ENCODE assay signal across 38 mouse cellular contexts in genomic region chr4:88888236-88888635, GRCm38 (mm10). TPM values are rescaled to one million over a fixed set of nuclear protein-coding genes. Genes with fewer than 3 reads are reported as not detected.
"Had no signal": no experiment of that assay in that cellular context is flagged by ENCODE, and none has a peak within 500 bp of the region (broad histone marks: within the 10 kb centered on the region; RNA-seq: fewer than 3 reads in every experiment).

No protein-coding gene starts in this region.

- H3K4me3 ChIP-seq: embryonic facial prominence, embryonic 10.5 days; embryonic facial prominence, embryonic 12.5 days; embryonic facial prominence, embryonic 13.5 days; embryonic facial prominence, embryonic 15.5 days; erythroblast, embryonic 14.5 days; forebrain, embryonic 10.5 days; forebrain, embryonic 12.5 days; forebrain, embryonic 15.5 days; gastrocnemius, adult 2 months; heart, adult 2 months had no signal

- H3K27me3 ChIP-seq: embryonic facial prominence, embryonic 12.5 days; embryonic facial prominence, embryonic 13.5 days; embryonic facial prominence, embryonic 15.5 days; forebrain, embryonic 12.5 days; forebrain, embryonic 15.5 days had no signal

- H3K4me2 ChIP-seq: embryonic facial prominence, embryonic 12.5 days; embryonic facial prominence, embryonic 13.5 days; embryonic facial prominence, embryonic 15.5 days; forebrain, embryonic 12.5 days; forebrain, embryonic 15.5 days had no signal

- DNase-seq: cerebellum, adult 8-10 months; cerebellum, adult 9-10 months; cerebellum, adult 9-11 months; cerebellum, postnatal 10 days; cerebellum, postnatal 14 days; cerebellum, postnatal 25 days; cerebellum, postnatal 36 days; embryo, embryonic 11 days; forebrain, postnatal 0 days; gastrocnemius, adult 2 months; gastrocnemius, postnatal 10 days; gastrocnemius, postnatal 14 days; gastrocnemius, postnatal 25 days; gastrocnemius, postnatal 36 days; heart, adult 11 months; heart, adult 18-20 months; heart, adult 2 months had no signal

- H3K27ac ChIP-seq: embryonic facial prominence, embryonic 10.5 days; embryonic facial prominence, embryonic 12.5 days; embryonic facial prominence, embryonic 13.5 days; embryonic facial prominence, embryonic 15.5 days; forebrain, embryonic 10.5 days; forebrain, embryonic 12.5 days; forebrain, embryonic 15.5 days; gastrocnemius, adult 2 months; heart, adult 2 months had no signal

- H3K9me3 ChIP-seq: embryonic facial prominence, embryonic 10.5 days; embryonic facial prominence, embryonic 12.5 days; embryonic facial prominence, embryonic 13.5 days; embryonic facial prominence, embryonic 15.5 days; forebrain, embryonic 10.5 days; forebrain, embryonic 12.5 days; forebrain, embryonic 15.5 days had no signal

- ATAC-seq: forebrain, embryonic 14.5 days; forebrain, embryonic 15.5 days; forebrain, embryonic 16.5 days; forebrain, postnatal 0 days had no signal

- H3K4me1 ChIP-seq: embryonic facial prominence, embryonic 10.5 days; embryonic facial prominence, embryonic 12.5 days; embryonic facial prominence, embryonic 13.5 days; embryonic facial prominence, embryonic 15.5 days; forebrain, embryonic 10.5 days; forebrain, embryonic 12.5 days; forebrain, embryonic 15.5 days had no signal

- H3K36me3 ChIP-seq: embryonic facial prominence, embryonic 10.5 days; embryonic facial prominence, embryonic 12.5 days; embryonic facial prominence, embryonic 13.5 days; embryonic facial prominence, embryonic 15.5 days; forebrain, embryonic 10.5 days; forebrain, embryonic 12.5 days; forebrain, embryonic 15.5 days had no signal

- H3K9ac ChIP-seq: embryonic facial prominence, embryonic 12.5 days; embryonic facial prominence, embryonic 13.5 days; embryonic facial prominence, embryonic 15.5 days; forebrain, embryonic 12.5 days; forebrain, embryonic 15.5 days; forebrain, postnatal 0 days had no signal

RNA-seq across cellular contexts. Expression of gene Ifne, which starts 8.2 kb away (rescaled TPM):
- total RNA-seq: forebrain, postnatal 0 days; gastrocnemius, adult 18-20 months; gastrocnemius, adult 2 months; gastrocnemius, adult 8-10 months; gastrocnemius, postnatal 10 days; gastrocnemius, postnatal 14 days; gastrocnemius, postnatal 25 days; gastrocnemius, postnatal 36 days; gastrocnemius, postnatal 4 days; granulocyte monocyte progenitor cell, adult 5-6 weeks; heart, adult 18-20 months; heart, adult 2 months; heart, adult 8-10 months had no signal
- polyA plus RNA-seq: cortical plate, adult 2 months; embryonic facial prominence, embryonic 10.5 days; embryonic facial prominence, embryonic 11.5 days; embryonic facial prominence, embryonic 12.5 days; embryonic facial prominence, embryonic 13.5 days; embryonic facial prominence, embryonic 14.5 days; embryonic facial prominence, embryonic 15.5 days; erythroblast, embryonic 14.5 days; forebrain, embryonic 10.5 days; forebrain, embryonic 11.5 days; forebrain, embryonic 12.5 days; forebrain, embryonic 14.5 days; forebrain, embryonic 15.5 days; forebrain, embryonic 16.5 days; forebrain, postnatal 0 days; frontal cortex, adult 2 months; gonadal fat pad, adult 2 months; heart, adult 2 months had no signal

RNA-seq across cellular contexts. Expression of gene Ifna1, which starts 38.3 kb away (rescaled TPM):
- total RNA-seq: forebrain, postnatal 0 days; gastrocnemius, adult 18-20 months; gastrocnemius, adult 2 months; gastrocnemius, adult 8-10 months; gastrocnemius, postnatal 10 days; gastrocnemius, postnatal 14 days; gastrocnemius, postnatal 25 days; gastrocnemius, postnatal 36 days; gastrocnemius, postnatal 4 days; granulocyte monocyte progenitor cell, adult 5-6 weeks; heart, adult 18-20 months; heart, adult 2 months; heart, adult 8-10 months had no signal
- polyA plus RNA-seq: cortical plate, adult 2 months; embryonic facial prominence, embryonic 10.5 days; embryonic facial prominence, embryonic 11.5 days; embryonic facial prominence, embryonic 12.5 days; embryonic facial prominence, embryonic 13.5 days; embryonic facial prominence, embryonic 14.5 days; embryonic facial prominence, embryonic 15.5 days; erythroblast, embryonic 14.5 days; forebrain, embryonic 10.5 days; forebrain, embryonic 11.5 days; forebrain, embryonic 12.5 days; forebrain, embryonic 14.5 days; forebrain, embryonic 15.5 days; forebrain, embryonic 16.5 days; forebrain, postnatal 0 days; frontal cortex, adult 2 months; gonadal fat pad, adult 2 months; heart, adult 2 months had no signal

RNA-seq across cellular contexts. Expression of gene Ifna4, which starts 46.6 kb away (rescaled TPM):
- total RNA-seq: forebrain, postnatal 0 days; gastrocnemius, adult 18-20 months; gastrocnemius, adult 2 months; gastrocnemius, adult 8-10 months; gastrocnemius, postnatal 10 days; gastrocnemius, postnatal 14 days; gastrocnemius, postnatal 25 days; gastrocnemius, postnatal 36 days; gastrocnemius, postnatal 4 days; granulocyte monocyte progenitor cell, adult 5-6 weeks; heart, adult 18-20 months; heart, adult 2 months; heart, adult 8-10 months had no signal
- polyA plus RNA-seq: cortical plate, adult 2 months; embryonic facial prominence, embryonic 10.5 days; embryonic facial prominence, embryonic 11.5 days; embryonic facial prominence, embryonic 12.5 days; embryonic facial prominence, embryonic 13.5 days; embryonic facial prominence, embryonic 14.5 days; embryonic facial prominence, embryonic 15.5 days; erythroblast, embryonic 14.5 days; forebrain, embryonic 10.5 days; forebrain, embryonic 11.5 days; forebrain, embryonic 12.5 days; forebrain, embryonic 14.5 days; forebrain, embryonic 15.5 days; forebrain, embryonic 16.5 days; forebrain, postnatal 0 days; frontal cortex, adult 2 months; gonadal fat pad, adult 2 months; heart, adult 2 months had no signal

RNA-seq across cellular contexts. Expression of gene Ifna5, which starts 52.9 kb away (rescaled TPM):
- total RNA-seq: forebrain, postnatal 0 days; gastrocnemius, adult 18-20 months; gastrocnemius, adult 2 months; gastrocnemius, adult 8-10 months; gastrocnemius, postnatal 10 days; gastrocnemius, postnatal 14 days; gastrocnemius, postnatal 25 days; gastrocnemius, postnatal 36 days; gastrocnemius, postnatal 4 days; granulocyte monocyte progenitor cell, adult 5-6 weeks; heart, adult 18-20 months; heart, adult 2 months; heart, adult 8-10 months had no signal
- polyA plus RNA-seq: cortical plate, adult 2 months; embryonic facial prominence, embryonic 10.5 days; embryonic facial prominence, embryonic 11.5 days; embryonic facial prominence, embryonic 12.5 days; embryonic facial prominence, embryonic 13.5 days; embryonic facial prominence, embryonic 14.5 days; embryonic facial prominence, embryonic 15.5 days; erythroblast, embryonic 14.5 days; forebrain, embryonic 10.5 days; forebrain, embryonic 11.5 days; forebrain, embryonic 12.5 days; forebrain, embryonic 14.5 days; forebrain, embryonic 15.5 days; forebrain, embryonic 16.5 days; forebrain, postnatal 0 days; frontal cortex, adult 2 months; gonadal fat pad, adult 2 months; heart, adult 2 months had no signal
